9 mouse cellular contexts compared by ENCODE assay signal in genomic region chr3:97157958-97158599, GRCm38 (mm10). TPM values are rescaled to one million over a fixed set of nuclear protein-coding genes. Genes with fewer than 3 reads are reported as not detected.
DNase-seq lines count a peak whose midpoint lies in the region; ATAC-seq and TF ChIP-seq lines count a peak whose summit lies in the region.
"Had no signal": no experiment of that assay in that cellular context is flagged by ENCODE, and none has a peak within 500 bp of the region (broad histone marks: within the 10 kb centered on the region; RNA-seq: fewer than 3 reads in every experiment).

No protein-coding gene starts in this region.

- TF ChIP-seq POLR2A in heart, adult 2 months (IDR thresholded peaks at IDR 0.05; ENCODE audit: insufficient read depth, low read depth, low read length), result no peak
- TF ChIP-seq POLR2A in limb, embryonic 14.5 days (IDR thresholded peaks at IDR 0.05; ENCODE audit: borderline replicate concordance, extremely low read depth, insufficient read depth, insufficient read length), result no peak

- peak overlapping the region; percentile 81 for H3K4me2 ChIP-seq in limb, embryonic 14.5 days (replicated peaks; ENCODE audit: low read depth, low read length, severe bottlenecking)
- peak overlapping the region; percentile 83 for H3K4me2 ChIP-seq in midbrain, embryonic 16.5 days (ENCODE audit: low read length)

- H3K9ac ChIP-seq in heart, adult 2 months (ENCODE audit: low read depth, low read length), result peak overlapping the region; percentile 49
- peak overlapping the region; percentile 69; the same call in 1 of the 2 replicates for H3K9ac ChIP-seq in limb, embryonic 14.5 days (ENCODE audit: low read depth, low read length, severe bottlenecking)
- peak overlapping the region; percentile 71; the same call in 1 of the 2 replicates for H3K9ac ChIP-seq in midbrain, embryonic 16.5 days (ENCODE audit: low read depth, low read length)

- H3K79me2 ChIP-seq in heart, adult 2 months (replicated peaks; ENCODE audit: control insufficient read depth, insufficient read depth, low read length), result no peaks in the 10 kb centered on the region

- ATAC-seq in cerebellum, adult (ENCODE audit: insufficient number of reproducible peaks, low FRiP score, low TSS enrichment), result no peak; the same call in 1 of the 2 replicates
- peak; percentile 60; the same call in 1 of the 2 replicates for ATAC-seq in limb, embryonic 14.5 days (ENCODE audit: low FRiP score, low read depth)
- peak; percentile 66 for ATAC-seq in midbrain, embryonic 16.5 days

- intact Hi-C loops in heart, adult 2 months (cut with DNase I), result loop anchor here (5.0 kb wide), 1 partner anchor 69 kb away; no protein-coding TSS in a partner anchor

- no peaks in the 10 kb centered on the region for H3K27me3 ChIP-seq in embryonic facial prominence, embryonic 10.5 days (replicated peaks; ENCODE audit: low read depth, poor library complexity, severe bottlenecking)
- no peaks in the 10 kb centered on the region for H3K27me3 ChIP-seq in heart, adult 2 months (ENCODE audit: control insufficient read depth, insufficient read depth, low read length)
- H3K27me3 ChIP-seq in limb, embryonic 14.5 days (ENCODE audit: control insufficient read depth, insufficient read depth, low read length), result no peaks in the 10 kb centered on the region
- no peaks in the 10 kb centered on the region for H3K27me3 ChIP-seq in midbrain, embryonic 16.5 days (ENCODE audit: control insufficient read depth, insufficient read depth, low read depth, low read length)
- H3K27me3 ChIP-seq: Patski had no signal

- H3K4me3 ChIP-seq in embryonic facial prominence, embryonic 10.5 days, result peak overlapping the region; percentile 79
- peak overlapping the region; percentile 90 for H3K4me3 ChIP-seq in heart, adult 2 months
- H3K4me3 ChIP-seq in limb, embryonic 14.5 days (replicated peaks; ENCODE audit: low read length), result peak overlapping the region; percentile 71
- H3K4me3 ChIP-seq in midbrain, embryonic 16.5 days (ENCODE audit: low read depth, low read length), result peak overlapping the region; percentile 72

- no peaks in the 10 kb centered on the region for H3K9me3 ChIP-seq in embryonic facial prominence, embryonic 10.5 days
- H3K9me3 ChIP-seq in limb, embryonic 14.5 days (ENCODE audit: control insufficient read depth, low read length), result no peaks in the 10 kb centered on the region
- no peaks in the 10 kb centered on the region for H3K9me3 ChIP-seq in midbrain, embryonic 16.5 days (replicated peaks; ENCODE audit: control insufficient read depth, low read length, poor library complexity, severe bottlenecking)

- H3K36me3 ChIP-seq in embryonic facial prominence, embryonic 10.5 days (replicated peaks), result no peaks in the 10 kb centered on the region
- no peaks in the 10 kb centered on the region for H3K36me3 ChIP-seq in heart, adult 2 months (ENCODE audit: control insufficient read depth, insufficient read depth, low read length)
- no peaks in the 10 kb centered on the region for H3K36me3 ChIP-seq in limb, embryonic 14.5 days (ENCODE audit: control insufficient read depth, insufficient read depth, low read length)
- H3K36me3 ChIP-seq in midbrain, embryonic 16.5 days (ENCODE audit: control insufficient read depth, insufficient read depth, low read length), result no peaks in the 10 kb centered on the region

- WGBS in embryonic facial prominence, embryonic 10.5 days, result under 1% methylated on average over 17 of the region's 17 CpGs
- 1% methylated on average over 17 of the region's 17 CpGs for WGBS in heart, adult 2 months
- under 1% methylated on average over 17 of the region's 17 CpGs for WGBS in limb, embryonic 14.5 days
- WGBS in midbrain, embryonic 16.5 days, result under 1% methylated on average over 17 of the region's 17 CpGs

- TF ChIP-seq EP300 in heart, adult 2 months (IDR thresholded peaks at IDR 0.05; ENCODE audit: insufficient read depth, low read depth, low read length), result 0 out of 2 replicates have a peak, but pooled peaks have one; percentile 42

- H3K27ac ChIP-seq in embryonic facial prominence, embryonic 10.5 days (replicated peaks), result peak overlapping the region; percentile 90; the same call in 1 of the 2 replicates
- H3K27ac ChIP-seq in heart, adult 2 months, result peak overlapping the region; percentile 89
- H3K27ac ChIP-seq in limb, embryonic 14.5 days (replicated peaks; ENCODE audit: low read depth, low read length), result no peak overlapping the region
- H3K27ac ChIP-seq in midbrain, embryonic 16.5 days (ENCODE audit: low read length), result peak overlapping the region; percentile 47

- DNase-seq in cerebellum, adult 11 months, result peak; percentile 85
- peak; percentile 84 for DNase-seq in embryonic facial prominence, embryonic 10.5 days (ENCODE audit: low spot score)
- DNase-seq in heart, adult 2 months, result peak; percentile 78 to 88
- peak; percentile 89 for DNase-seq in kidney, adult 9 months
- peak; percentile 79 for DNase-seq in limb, embryonic 14.5 days (ENCODE audit: low spot score)
- peak; percentile 50 to 65 for DNase-seq in spleen, postnatal 36 days (ENCODE audit: low spot score in 2 of 2)

- H3K4me1 ChIP-seq in embryonic facial prominence, embryonic 10.5 days, result peaks cover 16% of the 10 kb centered on the region
- no peaks in the 10 kb centered on the region for H3K4me1 ChIP-seq in heart, adult 2 months (ENCODE audit: control insufficient read depth, insufficient read depth, low read length)
- peaks cover 12% of the 10 kb centered on the region for H3K4me1 ChIP-seq in limb, embryonic 14.5 days (ENCODE audit: control insufficient read depth, insufficient read depth, low read length)
- peaks cover 6% of the 10 kb centered on the region; the same call in 1 of the 2 replicates for H3K4me1 ChIP-seq in midbrain, embryonic 16.5 days (ENCODE audit: control insufficient read depth, insufficient read depth, low read length)

- TF ChIP-seq CTCF in heart, adult 2 months (IDR thresholded peaks at IDR 0.05), result no peak

RNA-seq across cellular contexts. Expression of gene Acp6, which starts 0.5 kb away (rescaled TPM):
- polyA plus RNA-seq in embryonic facial prominence, embryonic 10.5 days (2016; fragmentation: Nextera tagmentation; extraction: Ambion mirVana), result 31.0 and 32.6 TPM in 2 replicates
- total RNA-seq in heart, adult 2 months (2021), result 10 to 100 TPM; 33.3 to 34.0 TPM
- polyA plus RNA-seq in heart, adult 2 months (2012; rRNA removed), result 32.7 and 43.8 TPM in 2 replicates
- polyA plus RNA-seq in limb, embryonic 14.5 days (2012; rRNA removed), result 43.3 and 44.5 TPM in 2 replicates
- 38.8 and 39.5 TPM in 2 replicates for polyA plus RNA-seq in limb, embryonic 14.5 days (2014; fragmentation: Nextera tagmentation; extraction: Ambion mirVana)
- 17.9 and 24.8 TPM in 2 replicates for polyA plus RNA-seq in midbrain, embryonic 16.5 days (2015; fragmentation: Nextera tagmentation; extraction: Ambion mirVana)
